Mouse (Mus musculus) brown adipose tissue, adult 24 weeks (tissue): ENCODE measurements at regions not wholly inside any gene's neighbourhood (a gene's known extent, or its start where the extent isn't known, plus 50 kb on each side); places are given as distances from the start of the nearest gene placed in this dataset.

Source experiments
- H3K27ac ChIP-seq: fragments of 200-500 bp; replicated peaks from 2 replicates; pipeline ENCODE4 v1.5.1; 2012; ENCODE audit warnings: low read depth, mild to moderate bottlenecking, low read length
- H3K4me1 ChIP-seq: fragments of 200-500 bp; 2 replicates; pipeline ENCODE4 v1.6.1; 2012; ENCODE audit warnings: low read length, mixed read lengths; ENCODE audit not compliant: control insufficient read depth, insufficient read depth, insufficient read length
- H3K4me3 ChIP-seq: fragments of 200-500 bp; 2 replicates; pipeline ENCODE4 v1.5.1; 2012; ENCODE audit warnings: low read depth, mild to moderate bottlenecking, low read length, moderate library complexity; ENCODE audit not compliant: insufficient read depth

DNA sequence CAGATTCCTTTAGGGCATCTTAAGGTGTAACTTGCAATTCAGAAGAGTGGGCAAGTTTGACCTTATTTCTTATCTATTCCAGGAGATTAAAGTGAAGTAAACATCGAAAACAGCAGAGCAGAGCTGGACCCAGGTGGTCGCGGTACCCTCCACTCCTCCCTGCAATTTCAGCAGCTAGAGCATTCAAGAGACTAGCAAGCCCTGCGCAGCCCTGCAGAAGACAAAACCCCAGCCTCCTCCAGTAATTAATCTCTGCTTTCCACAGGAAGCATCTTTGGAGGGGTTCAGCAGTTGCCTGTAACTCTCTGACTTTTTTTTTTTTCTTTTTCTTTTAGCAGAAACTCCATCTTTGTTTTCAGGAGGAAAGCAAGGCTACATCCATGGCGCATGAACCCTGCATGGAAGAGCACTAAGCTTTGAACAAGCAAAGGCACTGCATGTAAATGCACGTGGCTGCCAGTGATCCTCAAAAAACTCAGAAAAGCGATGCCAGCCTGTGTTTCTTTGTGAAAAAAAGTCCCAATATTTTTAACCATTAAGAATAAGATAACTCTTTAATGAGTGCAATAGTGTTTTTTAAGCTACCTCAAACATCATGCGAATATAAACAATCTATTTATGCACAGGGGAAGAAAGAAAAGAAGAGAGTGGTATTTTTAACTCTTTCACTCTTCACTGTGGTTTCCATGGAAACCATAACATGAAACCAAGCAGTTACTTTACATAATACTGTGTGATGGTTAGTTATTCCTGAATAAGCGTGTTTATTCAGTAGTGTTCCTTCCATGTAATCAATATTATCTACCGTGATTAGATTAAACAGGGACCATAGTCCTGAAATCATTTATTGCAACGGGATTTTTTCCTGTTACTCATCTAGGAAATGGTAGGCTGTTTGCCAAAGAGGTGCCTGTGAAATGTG, 160.6 kb upstream of the Prkcq start:
- Histone ChIP-seq H3K4me3 (no peak overlapping the region), H3K4me1 (no peaks in the 10 kb centered on the region), H3K27ac (no peak overlapping the region)

DNA sequence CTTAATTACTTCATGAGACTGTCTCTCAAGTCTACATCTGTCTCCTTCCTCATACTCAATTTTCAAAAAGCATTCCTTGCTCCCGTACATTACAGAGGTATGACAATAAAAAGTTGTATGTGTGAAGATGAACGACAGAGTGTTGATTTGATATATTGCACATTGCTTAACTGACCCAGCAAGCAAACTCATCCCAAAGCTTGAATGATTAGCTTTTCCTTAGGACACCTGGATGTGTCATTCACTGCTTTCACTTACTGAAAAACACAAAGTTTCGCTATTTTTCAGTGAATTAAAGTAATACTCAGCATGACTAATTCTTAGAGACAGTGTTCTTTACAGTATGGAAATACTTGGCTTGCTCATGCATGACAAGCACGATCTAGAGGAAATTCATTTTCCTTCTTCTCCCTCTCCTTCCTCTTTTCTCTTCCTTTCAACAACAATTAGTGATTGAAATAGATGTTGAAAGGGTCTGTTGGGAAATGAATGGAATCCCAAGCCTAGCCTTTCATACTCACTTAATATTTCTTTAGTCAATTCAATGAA, 159.5 kb upstream of the Prkcq start:
- Histone ChIP-seq H3K4me1 (no peaks in the 10 kb centered on the region), H3K4me3 (no peak overlapping the region), H3K27ac (no peak overlapping the region)

DNA sequence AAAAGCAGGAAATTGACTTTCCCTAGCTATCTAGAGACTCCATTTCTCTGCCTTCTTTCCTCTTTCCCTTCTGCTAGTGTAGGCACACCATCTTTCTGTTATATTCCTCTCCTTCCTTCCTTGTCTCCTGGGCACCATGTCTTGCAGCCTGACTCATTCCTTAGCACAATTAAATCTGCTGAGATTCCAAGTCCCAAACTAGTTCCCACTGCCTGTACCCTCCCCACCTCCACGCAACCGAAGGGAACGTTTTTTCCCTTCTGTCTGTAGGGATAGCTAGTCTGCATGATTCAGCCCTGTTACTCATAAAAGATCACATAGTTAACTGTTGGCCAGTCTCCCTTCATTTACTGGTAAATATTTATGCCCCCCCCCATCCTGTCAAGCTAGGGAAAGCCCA, 158.8 kb upstream of the Prkcq start:
- no peak overlapping the region for H3K27ac ChIP-seq
- no peak overlapping the region for H3K4me3 ChIP-seq
- H3K4me1 ChIP-seq: no peaks in the 10 kb centered on the region

DNA sequence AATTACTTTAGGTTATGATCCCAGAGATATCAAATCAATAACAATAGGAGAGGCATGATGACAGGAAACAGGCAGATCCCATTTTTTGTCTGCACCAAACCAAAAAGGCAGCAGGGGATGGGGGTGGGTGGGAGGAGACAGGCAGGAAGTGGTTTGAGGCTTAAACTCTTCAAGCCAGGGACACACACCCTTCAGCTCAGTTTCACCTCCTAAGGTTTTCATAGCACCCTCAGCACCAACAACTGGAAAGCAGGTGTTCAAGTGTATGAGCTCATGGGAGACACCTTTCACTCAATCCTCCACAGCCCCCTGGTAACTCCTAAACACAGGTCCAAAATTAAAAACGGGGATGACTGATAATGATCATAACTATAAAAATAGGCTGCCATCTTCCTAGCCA, 155.5 kb upstream of the Prkcq start:
- no peaks in the 10 kb centered on the region for H3K4me1 ChIP-seq
- H3K4me3 ChIP-seq: no peak overlapping the region
- no peak overlapping the region for H3K27ac ChIP-seq

DNA sequence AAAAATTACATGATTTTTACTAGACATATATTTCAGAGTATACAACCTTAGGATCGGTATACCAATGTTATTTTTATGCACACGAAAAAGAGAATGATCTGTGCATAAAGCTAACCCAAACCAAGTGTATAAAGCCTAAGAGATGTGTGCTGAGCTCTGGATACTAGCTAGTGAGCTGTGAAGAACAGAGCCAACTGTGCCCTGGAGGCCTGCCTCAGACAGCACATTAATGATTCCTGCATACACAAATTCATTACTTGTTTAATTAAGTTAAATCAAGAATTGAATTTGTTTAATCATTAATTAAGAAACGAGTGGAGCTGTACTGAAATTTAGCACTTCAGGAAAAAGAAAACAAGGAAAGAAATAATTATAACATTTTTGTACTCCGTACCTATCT, 139.0 kb upstream of the Prkcq start:
- Histone ChIP-seq H3K4me3 (no peak overlapping the region), H3K4me1 (no peaks in the 10 kb centered on the region), H3K27ac (no peak overlapping the region)

DNA sequence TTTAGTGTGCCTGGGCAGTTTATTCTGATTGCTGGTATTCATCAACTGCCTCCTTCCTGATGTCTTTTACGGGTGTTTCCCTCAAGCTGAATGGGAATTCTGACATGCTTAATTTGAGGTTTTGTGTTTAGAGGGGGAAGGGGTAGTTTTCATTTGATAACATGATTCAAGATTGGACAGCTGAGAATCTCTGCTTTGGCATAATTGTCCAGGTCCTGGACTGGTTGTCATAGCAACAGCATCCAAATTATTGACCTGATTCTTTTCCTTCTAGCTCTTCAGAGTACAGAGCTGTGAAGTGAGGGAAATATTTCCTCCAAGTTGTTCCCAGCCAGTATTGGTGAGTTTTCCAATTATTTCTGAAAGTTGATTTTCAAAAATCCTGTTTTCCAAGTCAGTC, 137.7 kb upstream of the Prkcq start:
- no peak overlapping the region for H3K4me3 ChIP-seq
- H3K27ac ChIP-seq: no peak overlapping the region
- no peaks in the 10 kb centered on the region for H3K4me1 ChIP-seq

DNA sequence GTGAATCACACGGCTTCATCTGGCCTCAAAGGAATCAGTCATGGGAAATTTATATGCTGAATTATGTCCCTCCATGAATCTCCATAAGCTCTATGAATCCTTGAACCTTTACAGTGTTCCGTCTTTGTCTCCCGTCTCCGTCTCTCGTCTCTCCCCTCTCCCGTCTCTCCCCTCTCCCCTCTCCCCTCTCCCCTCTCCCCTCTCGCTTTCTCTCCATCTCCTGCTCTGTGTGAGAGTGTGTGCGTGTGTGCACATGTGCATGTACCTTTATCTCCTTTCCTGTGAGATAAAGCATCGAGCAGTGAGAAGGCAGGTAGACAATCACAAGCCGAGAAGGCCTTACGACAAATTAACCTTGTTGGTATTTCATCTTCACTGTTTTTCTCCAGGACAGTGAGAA, 134.6 kb upstream of the Prkcq start:
- H3K4me1 ChIP-seq: no peaks in the 10 kb centered on the region
- H3K4me3 ChIP-seq: no peak overlapping the region
- H3K27ac ChIP-seq: no peak overlapping the region

DNA sequence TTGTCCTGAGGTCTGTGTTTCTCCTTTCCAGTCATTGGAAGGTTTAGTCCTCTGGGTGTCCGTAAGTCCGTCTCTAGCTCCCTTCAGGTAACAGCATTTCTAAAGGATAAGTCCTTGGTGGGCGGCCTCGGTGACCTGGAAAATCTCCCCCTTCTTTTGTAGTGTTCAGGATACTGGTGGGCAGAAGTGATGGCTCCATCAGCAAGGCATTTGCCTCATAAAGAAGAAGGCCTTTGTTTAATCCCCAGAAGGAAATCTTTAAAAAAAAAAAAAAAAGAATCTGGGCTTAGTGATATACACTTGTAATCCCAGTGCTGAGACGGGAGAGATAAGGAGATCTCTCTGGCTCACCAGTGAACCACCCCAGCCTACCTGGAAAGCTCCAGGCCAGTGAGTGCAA, 133.5 kb upstream of the Prkcq start:
- Histone ChIP-seq H3K4me3 (no peak overlapping the region), H3K4me1 (no peaks in the 10 kb centered on the region), H3K27ac (no peak overlapping the region)

DNA sequence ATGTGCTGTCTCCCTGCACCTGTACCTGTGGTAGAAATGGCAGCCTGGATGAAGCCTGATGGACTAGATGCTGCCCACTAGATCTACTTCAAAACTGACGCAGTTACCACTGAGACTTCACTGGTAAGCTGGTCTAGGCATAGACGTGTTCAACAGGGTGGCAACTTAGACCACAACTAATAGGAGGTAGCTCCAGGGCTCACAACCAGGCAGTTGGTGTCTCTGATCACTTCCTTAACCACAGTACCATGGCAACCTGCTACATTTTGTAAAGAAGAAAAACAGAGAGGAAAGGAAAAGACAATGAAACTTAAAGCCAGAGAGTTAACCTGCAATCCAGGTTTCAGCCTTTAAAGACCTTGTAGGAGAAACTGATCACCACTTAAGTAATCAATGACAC, 131.9 kb upstream of the Prkcq start:
- H3K4me3 ChIP-seq: no peak overlapping the region
- H3K27ac ChIP-seq: no peak overlapping the region
- no peaks in the 10 kb centered on the region for H3K4me1 ChIP-seq

DNA sequence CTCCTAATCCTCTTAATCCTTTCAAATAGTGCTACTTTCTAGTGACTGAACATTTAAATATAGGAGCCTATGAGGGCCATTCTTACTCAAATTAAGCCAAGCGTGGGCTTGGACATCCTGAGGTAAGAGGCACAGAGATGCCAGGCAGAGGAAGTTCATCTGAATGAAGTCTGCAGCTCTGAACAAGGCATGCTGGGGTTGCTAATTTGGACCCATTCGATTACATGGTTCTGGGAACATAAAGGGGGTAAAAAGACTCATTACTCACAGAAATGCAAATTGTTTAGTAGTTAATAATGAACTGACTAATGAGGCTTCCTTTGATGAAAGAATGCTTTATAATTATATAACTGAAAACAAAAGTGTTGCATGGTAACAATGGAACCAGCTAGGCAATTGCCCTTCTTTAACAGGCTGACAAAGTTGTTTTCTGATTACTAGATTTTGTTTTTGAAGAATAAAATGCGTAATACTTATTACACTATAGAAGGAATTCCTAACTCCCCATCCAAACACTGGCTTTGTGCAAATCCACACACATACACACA, 127.1 kb upstream of the Prkcq start:
- Histone ChIP-seq H3K27ac (no peak overlapping the region), H3K4me3 (no peak overlapping the region), H3K4me1 (no peaks in the 10 kb centered on the region)

DNA sequence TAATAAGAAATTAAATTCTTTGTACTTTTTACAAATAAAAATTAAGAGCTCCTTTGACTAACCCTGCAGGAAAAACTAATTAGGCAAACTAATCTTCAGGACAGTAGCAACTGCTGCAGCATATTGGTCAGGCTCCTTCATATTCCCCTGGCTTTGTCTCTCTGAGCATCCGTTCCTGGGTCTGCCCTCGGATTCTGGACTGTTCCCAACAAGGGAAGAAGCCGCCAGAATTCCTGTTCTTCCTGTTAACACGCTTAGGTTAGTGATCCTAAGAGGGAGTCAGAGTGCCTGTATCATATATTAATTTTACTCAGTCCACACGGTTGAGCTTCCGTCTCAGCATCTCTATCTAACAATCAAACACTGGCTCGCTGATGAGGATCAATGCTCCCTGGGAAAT, 120.3 kb upstream of the Prkcq start:
- Histone ChIP-seq H3K4me1 (no peaks in the 10 kb centered on the region), H3K4me3 (no peak overlapping the region), H3K27ac (no peak overlapping the region)

DNA sequence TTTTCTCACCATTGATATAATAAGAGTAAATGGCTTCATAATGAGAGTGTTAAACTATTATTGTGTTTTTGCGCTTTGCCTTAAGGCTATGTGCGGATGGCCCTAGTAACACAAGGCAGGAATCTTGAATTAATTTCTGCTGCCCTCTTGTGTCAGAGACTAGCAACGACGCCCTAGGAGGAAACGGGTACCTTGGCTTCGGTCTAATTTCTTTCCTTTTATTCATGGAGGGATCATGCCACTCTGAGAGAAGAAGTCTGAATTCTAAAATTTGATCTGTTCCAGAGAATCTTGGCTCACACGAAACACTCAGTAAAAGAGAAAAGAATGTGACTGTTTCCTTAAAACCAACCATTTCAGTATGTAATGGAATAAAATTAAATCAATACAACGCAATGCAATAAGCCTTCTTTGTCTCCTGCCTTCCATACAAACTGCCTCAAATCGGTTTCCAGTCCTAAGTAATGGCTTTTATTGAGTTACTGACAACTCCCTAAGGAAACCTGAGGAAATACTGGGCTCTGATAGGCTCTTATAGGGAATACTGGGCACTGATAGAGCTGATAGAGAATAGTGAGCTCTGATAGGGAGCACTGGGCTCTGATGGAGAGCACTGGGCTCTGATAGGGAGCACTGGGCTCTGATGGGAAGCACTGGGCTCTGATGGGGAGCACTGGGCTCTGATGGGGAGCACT, 112.0 kb upstream of the Prkcq start:
- Histone ChIP-seq H3K27ac (no peak overlapping the region), H3K4me3 (no peak overlapping the region), H3K4me1 (no peaks in the 10 kb centered on the region)

DNA sequence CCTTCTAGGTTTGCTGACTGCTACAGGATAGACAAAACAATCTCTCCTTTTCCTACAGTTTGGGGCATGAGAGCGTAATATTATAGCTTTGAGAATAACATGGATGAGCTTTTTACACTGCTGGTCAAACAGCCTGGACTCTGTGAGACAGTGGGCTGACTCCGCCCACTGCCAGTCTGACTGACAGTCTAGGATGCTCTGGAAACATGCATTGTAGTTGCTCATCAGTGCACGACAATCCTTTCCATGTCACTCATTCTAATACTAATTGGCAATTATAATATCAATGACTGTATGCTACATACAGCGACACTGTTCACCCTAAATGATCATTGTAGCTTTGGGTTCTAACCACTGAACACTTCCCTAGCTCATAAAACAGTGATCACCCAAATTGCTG, 104.5 kb upstream of the Prkcq start:
- no peaks in the 10 kb centered on the region for H3K4me1 ChIP-seq
- no peak overlapping the region for H3K4me3 ChIP-seq
- H3K27ac ChIP-seq: no peak overlapping the region

DNA sequence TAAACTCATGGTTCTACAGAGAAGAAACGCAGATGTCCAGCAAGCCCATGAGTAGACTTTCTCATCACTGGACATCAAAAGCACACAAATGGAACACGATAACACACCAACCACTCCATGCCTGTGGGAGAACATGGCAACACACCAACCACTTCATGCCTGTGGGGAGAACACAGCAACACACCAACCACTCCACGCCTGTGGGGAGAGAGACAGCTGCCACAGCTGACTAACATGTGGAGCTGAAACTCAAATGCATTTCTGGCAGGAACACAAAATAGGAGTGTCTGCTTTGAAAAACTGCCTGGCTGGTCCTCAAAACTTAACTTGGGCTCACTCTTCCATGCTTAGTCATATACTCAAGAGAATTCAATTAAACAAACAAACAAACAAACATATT, 88.4 kb upstream of the Prkcq start:
- H3K4me1 ChIP-seq: no peaks in the 10 kb centered on the region
- no peak overlapping the region for H3K4me3 ChIP-seq
- no peak overlapping the region for H3K27ac ChIP-seq

DNA sequence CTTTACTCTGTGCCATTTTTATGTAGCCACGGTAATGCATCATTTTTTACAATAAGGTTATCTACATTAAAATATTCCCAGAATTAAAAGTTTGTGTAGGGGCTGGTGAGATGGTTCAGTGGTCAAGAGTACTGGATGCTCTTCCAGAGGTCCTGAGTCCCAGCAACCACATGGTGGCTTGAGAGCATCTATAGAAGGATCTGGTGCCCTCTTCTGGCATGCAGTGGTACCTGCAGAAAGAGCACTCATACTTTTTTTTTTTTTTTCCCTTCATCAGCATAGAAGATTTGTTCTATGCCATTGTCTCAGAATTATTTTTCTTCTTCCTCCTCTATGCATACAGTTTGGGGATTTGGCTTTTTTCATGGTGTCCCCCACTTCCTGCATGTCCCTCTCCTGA, 84.9 kb upstream of the Prkcq start:
- Histone ChIP-seq H3K4me1 (no peaks in the 10 kb centered on the region), H3K27ac (no peak overlapping the region), H3K4me3 (no peak overlapping the region)
